Mouse (Mus musculus) midbrain, embryonic 14.5 days (tissue): ENCODE data around the gene Foxj1. TPM values are rescaled to one million over a fixed set of nuclear protein-coding genes. Genes with fewer than 3 reads are reported as not detected.

Source experiments
- ATAC-seq: fragments of 200-750 bp; cut with Nextera tagmentation; 2 replicates; pipeline ENCODE4 v1.8.0; 2017; ENCODE audit warnings: moderate number of reproducible peaks, moderate library complexity; ENCODE audit not compliant: low FRiP score, low TSS enrichment
- DNase-seq: peaks from one replicate; pipeline ENCODE4 v3.0.0-alpha.2; 2015
- H3K27ac ChIP-seq: fragments of 300-500 bp; sonication (generic); replicated peaks from 2 replicates; pipeline ENCODE4 v1.5.1; 2014; ENCODE audit warnings: mild to moderate bottlenecking, low read depth, low read length, moderate library complexity
- H3K27me3 ChIP-seq: fragments of 300-500 bp; sonication (generic); 2 replicates; pipeline ENCODE4 v1.6.1; 2014; ENCODE audit warnings: low read length, control low read depth, mixed read lengths; ENCODE audit not compliant: control insufficient read depth, insufficient read depth
- H3K36me3 ChIP-seq: fragments of 300-500 bp; sonication (generic); 2 replicates; pipeline ENCODE4 v1.6.1; 2014; ENCODE audit warnings: low read length, control low read depth; ENCODE audit not compliant: control insufficient read depth, insufficient read depth
- H3K4me1 ChIP-seq: fragments of 300-500 bp; sonication (generic); 2 replicates; pipeline ENCODE4 v1.6.1; 2014; ENCODE audit warnings: mild to moderate bottlenecking, antibody characterized with exemption, low read length, control low read depth; ENCODE audit not compliant: control insufficient read depth, insufficient read depth
- H3K4me2 ChIP-seq: fragments of 300-500 bp; sonication (generic); 2 replicates; pipeline ENCODE4 v1.6.1; 2014; ENCODE audit warnings: mild to moderate bottlenecking, low read length, moderate library complexity
- H3K4me3 ChIP-seq: fragments of 300-500 bp; sonication (generic); replicated peaks from 2 replicates; pipeline ENCODE4 v1.5.1; 2014; ENCODE audit warnings: low read depth, low read length
- H3K9ac ChIP-seq: fragments of 300-500 bp; sonication (generic); replicated peaks from 2 replicates; pipeline ENCODE4 v1.6.1; 2014; ENCODE audit warnings: mild to moderate bottlenecking, low read length, moderate library complexity
- H3K9me3 ChIP-seq: fragments of 300-500 bp; sonication (generic); 2 replicates; pipeline ENCODE4 v1.6.1; 2016; ENCODE audit warnings: low read length, control low read depth, mixed read lengths; ENCODE audit not compliant: control insufficient read depth
- WGBS: fragments of 180-500 bp; shearing (Covaris S2); extraction: QIAGEN DNeasy Blood & Tissue Kit; methylation state at CpG from one replicate; pipeline ENCODE4 v1.1.7; 2014; 5-methylcytosine and 5-hydroxymethylcytosine counted together
- polyA plus RNA-seq: library from polyadenylated mRNA; unstranded; fragments of >200 nt; fragmentation: Nextera tagmentation; extraction: Ambion mirVana; gene quantifications from 2 replicates; pipeline ENCODE4 v1.2.1, GENCODE M21; 2014

Gene Foxj1
- polyA plus RNA-seq, 1 experiment from 2014 or later, result 9.2 TPM

DNA sequence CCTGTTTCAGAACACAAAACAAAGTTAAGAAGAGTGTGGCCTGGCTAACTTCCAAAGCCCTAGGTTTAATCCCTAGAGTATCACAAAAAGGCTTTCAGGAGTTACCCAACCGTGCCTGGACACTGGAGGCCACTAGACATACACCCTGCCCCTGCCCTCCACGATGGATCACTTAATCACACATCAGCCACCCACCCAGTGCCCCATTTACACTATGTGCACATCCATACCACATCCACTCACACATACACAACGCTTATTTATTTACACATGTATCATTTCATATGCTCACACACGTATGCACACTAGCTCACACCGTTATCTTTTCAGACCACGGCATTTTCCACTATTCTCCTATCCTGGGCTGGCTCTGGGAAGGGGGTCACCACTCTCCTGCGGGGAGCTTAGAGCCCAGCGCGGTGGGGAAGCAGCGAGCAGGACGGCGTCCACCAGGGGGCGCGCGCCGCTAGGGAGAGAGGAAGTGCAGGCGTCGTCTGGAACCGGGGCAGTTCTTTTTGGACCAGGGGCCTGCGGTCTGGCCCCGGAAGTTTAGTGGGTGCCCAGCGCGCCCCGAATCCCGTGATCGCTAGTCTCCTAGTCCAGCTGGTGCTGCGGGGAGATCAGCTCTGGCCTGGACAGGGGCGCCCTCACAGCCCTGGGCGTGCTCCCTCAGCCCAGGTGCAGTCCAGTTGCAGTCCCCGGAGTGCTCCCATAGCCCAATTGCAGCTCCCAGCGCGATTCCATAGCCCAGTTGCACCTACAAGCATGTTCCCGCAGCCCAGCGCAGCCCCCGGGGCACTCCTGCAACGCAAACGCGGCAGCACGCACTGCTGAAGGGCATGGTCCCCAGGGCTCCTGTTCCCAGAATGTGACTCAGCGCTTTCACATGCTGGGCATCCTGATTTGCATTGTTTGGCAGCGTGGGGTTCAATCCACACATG is 16.2 kb downstream of the Foxj1 start:
- H3K27me3 ChIP-seq, result no peaks in the 10 kb centered on the region
- H3K4me2 ChIP-seq, result peak overlapping the region; percentile 88
- DNase-seq (peak; percentile 92), ATAC-seq (peak; percentile 50)
- WGBS, result 1% methylated on average over 41 of the region's 41 CpGs
- H3K27ac ChIP-seq, result no peak overlapping the region
- H3K9ac ChIP-seq, result peak overlapping the region; percentile 51; the same call in 1 of the 2 replicates
- H3K4me3 ChIP-seq, result peak overlapping the region; percentile 36
- H3K9me3 ChIP-seq, result no peaks in the 10 kb centered on the region
- no peaks in the 10 kb centered on the region for H3K36me3 ChIP-seq
- H3K4me1 ChIP-seq, result peaks cover 6% of the 10 kb centered on the region

DNA sequence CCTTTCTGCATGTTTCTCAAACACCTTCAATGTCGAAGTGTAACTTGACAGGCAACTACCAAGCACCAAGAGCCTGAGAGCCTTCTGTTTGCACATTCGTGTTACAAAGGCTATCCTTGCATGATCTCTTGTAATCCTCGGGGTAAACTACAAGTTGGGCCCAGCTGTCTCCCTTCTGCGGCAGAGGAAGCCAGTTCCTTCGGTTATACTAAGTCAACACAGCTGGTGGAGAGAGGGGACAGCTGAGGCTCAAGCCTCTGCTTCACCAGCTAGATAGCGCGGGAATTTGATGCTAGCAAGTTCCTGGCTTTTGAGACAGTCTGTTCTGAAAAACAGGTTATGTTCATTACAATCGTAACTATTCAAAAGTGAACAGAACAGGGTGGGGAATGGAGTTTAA is 22.8 kb downstream of the Foxj1 start:
- DNase-seq (no peak), ATAC-seq (no peak)
- 64% methylated on average over 8 of the region's 8 CpGs for WGBS
- Histone ChIP-seq H3K9me3 (no peaks in the 10 kb centered on the region), H3K4me1 (no peaks in the 10 kb centered on the region), H3K36me3 (no peaks in the 10 kb centered on the region), H3K9ac (no peak overlapping the region), H3K4me2 (no peak overlapping the region), H3K27ac (no peak overlapping the region), H3K27me3 (0 out of 2 replicates have a peak, but pooled peaks cover 3% of the 10 kb centered on the region), H3K4me3 (no peak overlapping the region)

DNA sequence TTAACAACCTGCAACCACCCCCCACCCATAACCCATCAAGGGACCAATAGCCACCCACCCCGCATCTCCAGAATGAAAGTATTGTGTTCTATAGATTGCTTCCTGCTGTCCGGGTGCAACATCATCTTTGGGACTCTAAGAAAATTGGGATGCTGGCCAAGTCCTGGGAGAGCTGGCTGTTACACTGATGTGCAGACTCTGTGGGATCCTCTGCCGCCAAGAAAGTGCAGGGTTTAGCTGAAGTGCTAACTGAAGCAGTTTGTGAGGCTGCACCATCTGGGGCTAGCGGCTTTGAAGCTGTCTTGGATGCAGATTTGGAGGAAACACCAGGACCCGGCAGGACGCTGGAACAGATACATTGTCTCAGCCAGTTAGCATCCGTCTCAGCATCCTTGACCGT is 24.0 kb downstream of the Foxj1 start:
- no peak for ATAC-seq
- Histone ChIP-seq H3K4me2 (no peak overlapping the region), H3K9me3 (no peaks in the 10 kb centered on the region), H3K9ac (no peak overlapping the region), H3K4me3 (no peak overlapping the region), H3K27ac (no peak overlapping the region), H3K4me1 (no peaks in the 10 kb centered on the region), H3K27me3 (0 out of 2 replicates have a peak, but pooled peaks cover 3% of the 10 kb centered on the region), H3K36me3 (no peaks in the 10 kb centered on the region)
- 57% methylated on average over 8 of the region's 8 CpGs for WGBS
- peak; percentile 26 for DNase-seq

DNA sequence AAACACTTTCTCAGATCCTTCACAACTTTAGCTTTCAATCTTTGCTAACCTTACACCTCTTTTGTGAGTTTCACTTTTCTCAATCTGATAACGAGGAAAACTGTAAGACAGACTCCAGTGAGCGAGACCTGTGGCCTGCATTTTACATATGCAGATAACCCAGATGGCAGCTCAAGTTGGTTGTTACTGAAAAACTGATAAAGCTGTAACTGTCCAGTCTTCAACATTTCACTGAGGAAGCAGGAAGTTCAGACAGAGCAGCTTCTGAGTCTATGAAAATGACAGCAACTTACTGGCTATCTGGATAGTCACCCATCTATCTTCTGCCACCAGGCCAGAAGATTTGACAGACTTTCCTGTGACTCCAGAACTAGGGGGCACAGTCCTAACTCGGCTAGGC is 25.6 kb downstream of the Foxj1 start:
- Histone ChIP-seq H3K27me3 (0 out of 2 replicates have a peak, but pooled peaks cover 3% of the 10 kb centered on the region), H3K9ac (no peak overlapping the region), H3K4me1 (peaks cover 6% of the 10 kb centered on the region), H3K4me2 (no peak overlapping the region), H3K27ac (no peak overlapping the region), H3K36me3 (peaks cover 2% of the 10 kb centered on the region), H3K9me3 (no peaks in the 10 kb centered on the region), H3K4me3 (no peak overlapping the region)
- DNase-seq (no peak), ATAC-seq (no peak)
- whole genome bisulfite sequencing, result 75% methylated on average over 3 of the region's 3 CpGs

DNA sequence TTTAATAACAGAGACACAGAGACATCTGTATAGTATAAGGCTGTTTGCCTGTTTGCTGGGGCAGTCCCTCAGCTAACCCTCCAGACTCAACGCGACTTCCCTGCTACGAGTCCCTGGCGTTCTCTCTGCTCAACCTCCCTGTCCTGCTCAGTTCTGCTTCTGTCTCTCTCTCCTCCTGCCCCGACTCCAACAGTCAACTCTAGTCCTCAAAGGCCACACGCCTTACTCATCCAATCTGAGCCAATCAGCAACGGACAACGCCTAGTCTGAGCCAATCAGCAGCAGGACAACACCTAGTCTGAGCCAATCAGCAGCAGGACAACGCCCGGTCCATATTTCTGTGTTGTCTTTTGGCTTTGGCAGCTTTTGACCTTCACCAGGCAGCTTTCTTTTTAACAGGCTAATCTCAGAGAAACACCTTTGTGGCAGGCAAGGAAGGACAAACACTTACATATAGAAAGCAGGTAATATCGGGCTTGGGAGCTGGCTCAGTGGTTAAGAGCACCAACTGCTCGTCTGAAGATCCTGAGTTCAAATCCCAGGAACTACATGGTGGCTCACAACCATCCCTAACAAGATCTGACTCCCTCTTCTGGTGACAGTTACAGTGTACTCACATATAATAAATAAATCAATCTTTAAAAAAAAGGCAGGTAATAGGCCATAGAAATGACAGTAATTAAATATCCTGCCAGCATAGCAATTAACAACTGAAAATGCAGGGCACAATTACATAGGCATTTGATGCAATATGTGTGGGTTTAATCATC is 27.3 kb downstream of the Foxj1 start:
- DNase-seq, result no peak
- H3K4me1 ChIP-seq, result peaks cover 6% of the 10 kb centered on the region
- no peak overlapping the region for H3K4me2 ChIP-seq
- no peak overlapping the region for H3K9ac ChIP-seq
- no peak overlapping the region for H3K27ac ChIP-seq
- ATAC-seq, result no peak
- 0 out of 2 replicates have a peak, but pooled peaks cover 3% of the 10 kb centered on the region for H3K27me3 ChIP-seq
- H3K4me3 ChIP-seq, result no peak overlapping the region
- H3K36me3 ChIP-seq, result peaks cover 19% of the 10 kb centered on the region
- 94% methylated on average over 12 of the region's 12 CpGs for WGBS
- H3K9me3 ChIP-seq, result no peaks in the 10 kb centered on the region

DNA sequence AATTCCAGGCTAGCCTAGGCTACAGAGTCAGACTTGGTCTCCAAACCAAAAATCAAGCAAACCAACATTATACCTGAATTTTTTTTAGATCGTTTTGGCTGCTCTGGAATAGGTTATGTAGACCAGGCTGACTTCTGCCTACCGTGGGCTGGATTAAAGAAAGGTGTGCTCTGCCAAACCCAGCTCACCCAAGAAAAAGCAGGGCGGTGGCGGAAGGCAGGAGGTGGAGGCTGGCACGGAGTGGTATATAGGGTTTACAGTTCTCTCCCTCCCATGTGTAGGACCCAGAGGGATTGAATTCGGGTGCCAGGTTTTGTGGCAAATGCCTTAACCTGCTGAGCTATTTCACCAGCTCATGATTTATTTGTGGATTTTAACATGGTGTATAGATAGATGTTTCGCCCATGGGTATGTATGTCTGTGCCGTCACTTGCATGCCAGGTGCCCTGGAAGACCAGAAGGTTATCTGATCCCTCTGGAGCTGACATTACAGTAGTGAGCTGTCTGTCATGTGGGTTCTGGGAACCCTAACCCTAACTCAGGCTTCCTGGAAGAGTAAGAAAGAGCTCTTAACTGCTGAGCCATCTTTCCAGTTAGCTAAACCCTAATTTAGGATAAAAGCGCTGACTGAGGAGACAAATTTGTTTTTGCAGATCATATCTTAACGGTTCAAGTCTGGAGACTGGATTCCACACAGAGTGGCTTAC is 28.0 kb downstream of the Foxj1 start, which contains the start of gene Exoc7:
Gene Exoc7 (minus strand): TSS at position 215 of the 707 bp plus-strand sequence.
- 86% methylated on average over 10 of the region's 10 CpGs for WGBS
- H3K4me1 ChIP-seq, result peaks cover 6% of the 10 kb centered on the region
- H3K27me3 ChIP-seq, result 0 out of 2 replicates have a peak, but pooled peaks cover 3% of the 10 kb centered on the region
- ATAC-seq, result no peak
- DNase-seq, result no peak
- H3K9me3 ChIP-seq, result no peaks in the 10 kb centered on the region
- H3K4me3 ChIP-seq, result peak within 1 kb of the TSS; percentile 71
- peak within 1 kb of the TSS; percentile 54 for H3K27ac ChIP-seq
- H3K36me3 ChIP-seq, result peaks cover 27% of the 10 kb centered on the region
- H3K4me2 ChIP-seq, result peak within 1 kb of the TSS; percentile 86
- H3K9ac ChIP-seq, result peak within 1 kb of the TSS; percentile 79

DNA sequence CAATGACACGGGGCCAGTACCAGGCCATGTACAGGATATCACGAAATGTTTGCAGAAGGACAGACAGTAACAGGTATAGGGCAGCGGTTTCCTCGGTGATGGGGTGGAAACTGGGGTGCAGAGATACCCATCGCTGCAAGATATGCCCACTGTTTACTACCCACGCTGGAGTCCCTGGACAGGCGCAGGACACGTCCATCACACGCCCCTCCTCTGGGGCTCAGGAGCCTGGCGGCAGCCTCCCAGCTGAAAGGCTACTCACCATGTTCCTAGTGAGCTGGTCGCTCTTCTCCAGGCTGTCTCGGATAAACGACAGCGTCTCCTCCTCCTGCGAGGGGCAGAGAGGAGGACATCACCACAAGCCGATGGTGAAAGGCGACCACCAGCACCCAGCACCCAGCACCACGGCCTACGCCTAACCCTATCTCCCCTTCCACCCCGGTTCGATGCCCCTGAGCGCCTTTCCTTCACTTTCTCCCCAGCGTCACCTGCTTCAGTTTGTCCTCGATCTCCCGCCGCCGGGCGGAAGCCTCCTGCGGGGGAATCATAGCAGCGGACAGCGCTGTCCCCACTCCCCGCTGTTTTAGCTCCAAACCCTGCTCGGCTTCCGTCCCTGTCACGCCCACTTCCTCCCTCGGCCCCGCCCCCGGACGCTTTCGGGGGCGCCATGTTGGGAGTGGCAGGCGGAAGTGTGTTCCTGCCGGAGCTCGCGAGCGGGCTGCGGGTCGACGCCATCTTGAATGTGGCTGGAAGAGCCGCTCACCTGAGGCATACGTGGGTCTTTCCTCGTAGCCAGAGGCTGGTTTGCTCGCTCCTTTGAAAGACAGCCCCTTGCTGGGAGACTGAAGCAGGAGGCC is 28.8 kb downstream of the Foxj1 start:
- Histone ChIP-seq H3K4me2 (peak overlapping the region; percentile 86), H3K27me3 (0 out of 2 replicates have a peak, but pooled peaks cover 3% of the 10 kb centered on the region), H3K36me3 (peaks cover 35% of the 10 kb centered on the region), H3K9me3 (no peaks in the 10 kb centered on the region), H3K9ac (peak overlapping the region; percentile 79), H3K4me1 (peaks cover 6% of the 10 kb centered on the region), H3K27ac (peak overlapping the region; percentile 54), H3K4me3 (peak overlapping the region; percentile 71)
- 2% methylated on average over 53 of the region's 53 CpGs for WGBS
- peak; percentile 98 for DNase-seq
- peak; percentile 92 for ATAC-seq
